Mouse (Mus musculus) limb, embryonic 11.5 days (tissue): Measurements from ENCODE around the gene Tef. TPM values are rescaled to one million over a fixed set of nuclear protein-coding genes. Genes with fewer than 3 reads are reported as not detected.

Experiments
- ATAC-seq: fragments of 200-750 bp; cut with Nextera tagmentation; 2 replicates; pipeline ENCODE4 v1.8.0; 2017; ENCODE audit warnings: low read depth; ENCODE audit not compliant: insufficient number of reproducible peaks, low FRiP score, low TSS enrichment
- DNase-seq: peaks from one replicate; pipeline ENCODE4 v3.0.0-alpha.2; 2015; ENCODE audit warnings: low spot score
- H3K27ac ChIP-seq: fragments of 300-500 bp; sonication (generic); replicated peaks from 2 replicates; pipeline ENCODE4 v1.5.1; 2014; ENCODE audit warnings: low read depth, mild to moderate bottlenecking, low read length
- H3K27me3 ChIP-seq: fragments of 300-500 bp; sonication (generic); 2 replicates; pipeline ENCODE4 v1.6.1; 2014; ENCODE audit warnings: mild to moderate bottlenecking, low read length, mixed read lengths; ENCODE audit not compliant: control insufficient read depth, insufficient read depth
- H3K36me3 ChIP-seq: fragments of 300-500 bp; sonication (generic); 2 replicates; pipeline ENCODE4 v1.6.1; 2014; ENCODE audit warnings: mild to moderate bottlenecking, low read length, moderate library complexity, mixed read lengths; ENCODE audit not compliant: control insufficient read depth, insufficient read depth
- H3K4me1 ChIP-seq: fragments of 300-500 bp; sonication (generic); 2 replicates; pipeline ENCODE4 v1.6.1; 2014; ENCODE audit warnings: low read length, mixed read lengths; ENCODE audit not compliant: control insufficient read depth, insufficient read depth
- H3K4me2 ChIP-seq: fragments of 300-500 bp; sonication (generic); 2 replicates; pipeline ENCODE4 v1.6.1; 2014; ENCODE audit warnings: low read depth, mild to moderate bottlenecking, moderate library complexity; ENCODE audit not compliant: severe bottlenecking
- H3K4me3 ChIP-seq: fragments of 300-500 bp; sonication (generic); 2 replicates; pipeline ENCODE4 v1.5.1; 2014; ENCODE audit warnings: low read depth, low read length
- H3K9ac ChIP-seq: fragments of 300-500 bp; sonication (generic); 2 replicates; pipeline ENCODE4 v1.6.1; 2014; ENCODE audit warnings: mild to moderate bottlenecking, low read length
- H3K9me3 ChIP-seq: fragments of 300-500 bp; sonication (generic); 2 replicates; pipeline ENCODE4 v1.6.1; 2016; ENCODE audit warnings: low read length; ENCODE audit not compliant: control insufficient read depth
- WGBS: fragments of 180-500 bp; shearing (Covaris S2); extraction: QIAGEN DNeasy Blood & Tissue Kit; methylation state at CpG from one replicate; pipeline ENCODE4 v1.1.7; 2014; 5-methylcytosine and 5-hydroxymethylcytosine counted together
- polyA plus RNA-seq: library from polyadenylated mRNA; unstranded; fragments of >200 nt; fragmentation: Nextera tagmentation; extraction: Ambion mirVana; gene quantifications from 2 replicates; pipeline ENCODE4 v1.2.1, GENCODE M21; 2014

Tef gene
- 13.7 and 14.6 TPM in 2 replicates for polyA plus RNA-seq

GRCm38 (mm10) chr15:81802001-81802890, at the start of gene Tef:
Gene Tef, plus strand, starts transcription at chr15:81802421.
- Histone ChIP-seq H3K27me3 (no peaks in the 10 kb centered on the region), H3K9me3 (no peaks in the 10 kb centered on the region; the same call in 1 of the 2 replicates), H3K4me1 (peaks cover 8% of the 10 kb centered on the region), H3K9ac (peak within 1 kb of the TSS; percentile 27), H3K4me2 (peak within 1 kb of the TSS; percentile 41), H3K27ac (no peak within 1 kb of the TSS; the same call in 1 of the 2 replicates), H3K36me3 (no peaks in the 10 kb centered on the region), H3K4me3 (peak within 1 kb of the TSS; percentile 17)
- DNase-seq (peak; percentile 86), ATAC-seq (peak; percentile 96)
- WGBS = 27% methylated on average over 19 of the region's 19 CpGs

GRCm38 (mm10) chr15:81753669-81754068, 48.6 kb upstream of the Tef start:
- 95% methylated on average over 9 of the region's 9 CpGs for WGBS
- no peaks in the 10 kb centered on the region for H3K4me1 ChIP-seq
- no peak overlapping the region for H3K9ac ChIP-seq
- ATAC-seq (no peak), DNase-seq (no peak)
- no peaks in the 10 kb centered on the region for H3K9me3 ChIP-seq
- H3K4me3 ChIP-seq = no peak overlapping the region
- H3K36me3 ChIP-seq = 0 out of 2 replicates have a peak, but pooled peaks cover 5% of the 10 kb centered on the region
- H3K27ac ChIP-seq = no peak overlapping the region
- no peak overlapping the region for H3K4me2 ChIP-seq
- H3K27me3 ChIP-seq = no peaks in the 10 kb centered on the region

- Histone ChIP-seq H3K4me2 (no peak overlapping the region), H3K27me3 (no peaks in the 10 kb centered on the region), H3K9ac (no peak overlapping the region), H3K27ac (no peak overlapping the region), H3K9me3 (no peaks in the 10 kb centered on the region), H3K36me3 (0 out of 2 replicates have a peak, but pooled peaks cover 5% of the 10 kb centered on the region), H3K4me1 (no peaks in the 10 kb centered on the region), H3K4me3 (no peak overlapping the region)
- no peak for DNase-seq
- WGBS = 96% methylated on average over 5 of the region's 5 CpGs
- ATAC-seq = no peak
Observed at GRCm38 (mm10) chr15:81758701-81759100, 43.5 kb upstream of the Tef start.

GRCm38 (mm10) chr15:81759542-81759941, 42.7 kb upstream of the Tef start:
- DNase-seq = no peak
- Histone ChIP-seq H3K4me2 (no peak overlapping the region), H3K27me3 (no peaks in the 10 kb centered on the region), H3K4me1 (no peaks in the 10 kb centered on the region), H3K4me3 (no peak overlapping the region), H3K27ac (no peak overlapping the region), H3K36me3 (0 out of 2 replicates have a peak, but pooled peaks cover 5% of the 10 kb centered on the region), H3K9ac (no peak overlapping the region), H3K9me3 (no peaks in the 10 kb centered on the region)
- ATAC-seq = no peak
- 93% methylated on average over 3 of the region's 3 CpGs for WGBS

- Histone ChIP-seq H3K4me3 (no peak overlapping the region), H3K36me3 (0 out of 2 replicates have a peak, but pooled peaks cover under 1% of the 10 kb centered on the region), H3K27me3 (no peaks in the 10 kb centered on the region), H3K4me1 (0 out of 2 replicates have a peak, but pooled peaks cover 1% of the 10 kb centered on the region), H3K27ac (no peak overlapping the region), H3K9me3 (no peaks in the 10 kb centered on the region), H3K9ac (no peak overlapping the region), H3K4me2 (no peak overlapping the region)
- no peak for ATAC-seq
- 90% methylated on average over 5 of the region's 5 CpGs for WGBS
- no peak for DNase-seq
Observed at GRCm38 (mm10) chr15:81760361-81761079, 41.7 kb upstream of the Tef start.

- H3K9ac ChIP-seq = no peak overlapping the region
- H3K4me1 ChIP-seq = 0 out of 2 replicates have a peak, but pooled peaks cover 4% of the 10 kb centered on the region
- no peak overlapping the region for H3K27ac ChIP-seq
- no peaks in the 10 kb centered on the region for H3K36me3 ChIP-seq
- no peak for ATAC-seq
- H3K27me3 ChIP-seq = no peaks in the 10 kb centered on the region
- H3K9me3 ChIP-seq = no peaks in the 10 kb centered on the region
- H3K4me2 ChIP-seq = no peak overlapping the region
- DNase-seq = peak; percentile 54
- no peak overlapping the region for H3K4me3 ChIP-seq
- WGBS = 35% methylated on average over 7 of the region's 7 CpGs
Observed at GRCm38 (mm10) chr15:81761381-81761780, 40.8 kb upstream of the Tef start.

GRCm38 (mm10) chr15:81761959-81762358, 40.3 kb upstream of the Tef start:
- 89% methylated on average over 3 of the region's 3 CpGs for WGBS
- Histone ChIP-seq H3K36me3 (no peaks in the 10 kb centered on the region), H3K27ac (no peak overlapping the region), H3K9ac (no peak overlapping the region), H3K9me3 (no peaks in the 10 kb centered on the region), H3K4me3 (no peak overlapping the region), H3K27me3 (no peaks in the 10 kb centered on the region), H3K4me1 (0 out of 2 replicates have a peak, but pooled peaks cover 4% of the 10 kb centered on the region), H3K4me2 (no peak overlapping the region)
- no peak for DNase-seq
- ATAC-seq = no peak

- DNase-seq = no peak
- WGBS = 75% methylated on average over 6 of the region's 6 CpGs
- no peak overlapping the region for H3K4me2 ChIP-seq
- H3K36me3 ChIP-seq = 0 out of 2 replicates have a peak, but pooled peaks cover 4% of the 10 kb centered on the region
- ATAC-seq = no peak
- 0 out of 2 replicates have a peak, but pooled peaks cover 4% of the 10 kb centered on the region for H3K4me1 ChIP-seq
- H3K9ac ChIP-seq = no peak overlapping the region
- no peak overlapping the region for H3K27ac ChIP-seq
- no peaks in the 10 kb centered on the region for H3K27me3 ChIP-seq
- H3K4me3 ChIP-seq = no peak overlapping the region
- H3K9me3 ChIP-seq = no peaks in the 10 kb centered on the region
Observed at GRCm38 (mm10) chr15:81764573-81764972, 37.6 kb upstream of the Tef start.
